Mouse (Mus musculus): Measurements from ENCODE around the gene Rab31. TPM values are rescaled to one million over a fixed set of nuclear protein-coding genes. Genes with fewer than 3 reads are reported as not detected.

Gene Rab31
- polyA plus RNA-seq, 1 experiment from 2014 or later: 28.3 TPM

DNA sequence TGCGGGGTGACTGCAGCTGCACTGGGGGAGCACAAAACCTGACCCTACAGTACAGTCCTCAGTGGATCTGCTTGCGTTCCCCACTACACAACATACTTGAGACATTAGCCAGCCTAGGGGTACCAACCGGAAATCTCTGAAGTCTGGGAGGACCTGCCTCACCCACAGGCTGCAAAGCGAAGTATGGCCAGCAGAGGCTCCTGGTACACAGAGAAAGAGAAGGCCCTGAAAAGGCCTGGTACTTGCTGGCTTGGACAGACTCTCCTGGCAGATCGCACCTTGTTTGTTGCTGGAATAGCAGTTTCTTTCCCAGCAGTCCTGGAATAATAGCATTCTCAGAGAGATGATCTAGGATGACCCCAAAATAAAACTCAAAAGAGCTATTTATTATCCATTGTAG lies 66.3 kb downstream of the Rab31 start:
- no peak for ATAC-seq (replicated peaks; ENCODE audit: extremely low read depth, insufficient read depth, low FRiP score)
- no peak overlapping the region for H3K4me3 ChIP-seq (ENCODE audit: low read length)
- peaks cover 17% of the 10 kb centered on the region for H3K4me1 ChIP-seq (ENCODE audit: control insufficient read depth, insufficient read depth, low read length)
- no peak overlapping the region for H3K4me2 ChIP-seq (ENCODE audit: low read depth, low read length)
- H3K9ac ChIP-seq (ENCODE audit: low read length): no peak overlapping the region
- no peaks in the 10 kb centered on the region for H3K27me3 ChIP-seq (ENCODE audit: control insufficient read depth, insufficient read depth, low read length)
- H3K27ac ChIP-seq (ENCODE audit: low read length): no peak overlapping the region
- 0 out of 2 replicates have a peak, but pooled peaks cover under 1% of the 10 kb centered on the region for H3K36me3 ChIP-seq (ENCODE audit: control insufficient read depth, insufficient read depth)
- no peaks in the 10 kb centered on the region for H3K9me3 ChIP-seq (replicated peaks; ENCODE audit: control insufficient read depth, low read length)
- WGBS: 67% methylated on average over 5 of the region's 5 CpGs

DNA sequence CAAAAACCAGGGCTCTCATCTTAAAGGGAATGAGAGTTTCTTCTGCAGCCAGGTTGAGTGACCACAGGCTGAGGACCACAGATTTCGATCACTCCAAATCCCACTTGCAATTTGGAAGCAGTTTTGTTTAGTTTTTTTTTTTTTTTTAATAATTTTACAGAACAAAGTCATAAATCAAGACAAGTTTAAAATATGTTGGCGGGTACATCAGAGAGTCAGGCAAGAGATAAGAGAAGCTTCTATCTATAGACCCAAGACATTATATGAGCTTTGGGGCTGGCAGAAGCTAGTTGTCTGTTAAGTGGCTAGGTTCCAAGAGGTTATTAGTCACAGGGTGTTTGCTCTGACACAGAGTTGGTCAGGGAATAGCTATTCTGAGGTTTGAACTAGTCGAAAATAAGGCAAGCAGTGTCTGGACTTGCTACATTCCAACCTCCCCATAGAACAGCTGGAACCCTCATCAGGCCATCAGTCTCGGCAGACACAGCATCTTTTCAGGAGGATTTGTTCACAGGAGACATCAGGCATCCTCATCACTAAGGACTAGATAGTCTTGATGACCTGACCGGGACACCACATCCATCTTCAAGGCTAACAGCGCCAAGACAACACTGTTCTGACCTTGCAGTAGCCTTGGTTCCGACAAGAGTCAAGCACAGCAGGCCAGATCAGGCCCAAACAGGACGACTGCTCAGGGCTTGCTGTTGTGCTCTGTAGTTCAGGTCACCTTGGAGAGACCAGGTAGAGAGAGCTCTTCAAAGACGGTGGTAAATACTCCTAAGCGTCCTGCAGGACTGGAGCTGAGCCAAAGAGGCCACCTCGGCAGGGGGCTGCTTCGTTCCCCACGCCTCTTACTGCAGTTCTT lies 68.8 kb downstream of the Rab31 start:
- Histone ChIP-seq H3K36me3 (ENCODE audit: control insufficient read depth, insufficient read depth) (no peaks in the 10 kb centered on the region), H3K27ac (ENCODE audit: low read length) (no peak overlapping the region), H3K4me1 (ENCODE audit: control insufficient read depth, insufficient read depth, low read length) (peaks cover 17% of the 10 kb centered on the region), H3K4me3 (ENCODE audit: low read length) (no peak overlapping the region), H3K9me3 (replicated peaks; ENCODE audit: control insufficient read depth, low read length) (no peaks in the 10 kb centered on the region), H3K27me3 (ENCODE audit: control insufficient read depth, insufficient read depth, low read length) (no peaks in the 10 kb centered on the region), H3K4me2 (ENCODE audit: low read depth, low read length) (no peak overlapping the region), H3K9ac (ENCODE audit: low read length) (no peak overlapping the region)
- ATAC-seq (replicated peaks; ENCODE audit: extremely low read depth, insufficient read depth, low FRiP score): no peak
- 60% methylated on average over 13 of the region's 13 CpGs for WGBS

DNA sequence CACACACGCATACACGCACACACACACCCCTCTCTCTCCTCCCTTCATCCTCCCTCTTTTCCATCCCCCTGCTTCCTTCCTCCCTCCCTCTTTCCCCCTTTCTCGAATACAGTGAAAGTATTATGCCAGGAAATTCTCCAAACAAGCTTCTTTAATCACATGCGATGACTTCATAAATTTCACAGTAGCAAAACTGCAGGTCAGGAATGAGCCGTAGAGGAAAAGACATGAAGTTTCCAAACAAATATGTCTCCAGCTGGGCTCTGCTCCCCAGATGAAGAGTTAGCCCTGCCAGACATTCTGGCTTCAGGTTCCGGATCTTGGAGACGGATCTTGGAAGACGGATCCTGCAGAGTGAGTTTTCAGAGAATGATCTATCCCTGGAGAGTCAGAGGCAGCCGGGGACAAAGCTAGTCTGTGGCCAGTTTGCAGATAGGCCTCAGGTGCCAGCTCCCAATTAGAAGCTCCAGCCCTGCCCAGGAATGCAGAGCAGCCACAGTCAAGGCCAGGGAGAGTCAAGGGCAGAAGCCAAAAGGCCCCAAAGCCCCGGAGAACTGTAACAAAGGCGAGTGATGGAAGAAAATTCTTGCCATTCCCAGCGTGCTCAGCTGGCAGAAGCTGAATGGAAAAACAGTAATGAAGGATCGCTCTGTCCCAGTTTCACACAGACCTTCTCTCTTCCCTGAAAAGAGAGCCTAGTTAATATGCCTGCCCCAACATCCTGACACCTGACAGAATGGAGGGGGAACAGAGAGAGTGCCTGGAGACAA lies 70.6 kb downstream of the Rab31 start:
- peak; percentile 64 for ATAC-seq (replicated peaks; ENCODE audit: extremely low read depth, insufficient read depth, low FRiP score)
- 37% methylated on average over 13 of the region's 13 CpGs for WGBS
- Histone ChIP-seq H3K27ac (ENCODE audit: low read length) (peak overlapping the region; percentile 88), H3K9me3 (replicated peaks; ENCODE audit: control insufficient read depth, low read length) (no peaks in the 10 kb centered on the region), H3K36me3 (ENCODE audit: control insufficient read depth, insufficient read depth) (no peaks in the 10 kb centered on the region), H3K4me2 (ENCODE audit: low read depth, low read length) (peak overlapping the region; percentile 30; the same call in 1 of the 2 replicates), H3K4me1 (ENCODE audit: control insufficient read depth, insufficient read depth, low read length) (peaks cover 17% of the 10 kb centered on the region), H3K9ac (ENCODE audit: low read length) (peak overlapping the region; percentile 41), H3K27me3 (ENCODE audit: control insufficient read depth, insufficient read depth, low read length) (no peaks in the 10 kb centered on the region), H3K4me3 (ENCODE audit: low read length) (no peak overlapping the region)

DNA sequence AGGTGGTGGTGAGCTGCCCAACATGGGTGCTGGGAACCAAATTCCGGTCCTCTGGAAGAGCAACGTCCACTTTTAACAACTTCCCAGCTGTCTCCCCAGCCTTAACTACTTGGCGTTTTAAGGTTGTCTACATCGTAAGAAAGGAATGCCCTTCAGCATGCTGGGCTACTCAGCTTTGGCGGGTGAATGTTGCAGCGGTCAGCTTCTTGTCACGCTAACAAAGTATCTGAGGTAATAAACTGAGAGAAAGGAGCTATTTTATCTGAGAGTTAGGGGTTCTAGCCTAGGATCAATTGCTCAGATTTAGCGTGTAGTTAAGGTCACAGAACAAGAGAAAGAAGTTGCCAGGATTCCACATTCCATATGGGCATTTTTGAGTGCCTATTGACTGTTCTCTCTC lies 71.2 kb downstream of the Rab31 start:
- no peak overlapping the region for H3K4me3 ChIP-seq (ENCODE audit: low read length)
- no peaks in the 10 kb centered on the region for H3K36me3 ChIP-seq (ENCODE audit: control insufficient read depth, insufficient read depth)
- no peak for ATAC-seq (replicated peaks; ENCODE audit: extremely low read depth, insufficient read depth, low FRiP score)
- H3K9ac ChIP-seq (ENCODE audit: low read length): no peak overlapping the region
- H3K9me3 ChIP-seq (replicated peaks; ENCODE audit: control insufficient read depth, low read length): no peaks in the 10 kb centered on the region
- WGBS: 65% methylated on average over 8 of the region's 8 CpGs
- no peaks in the 10 kb centered on the region for H3K27me3 ChIP-seq (ENCODE audit: control insufficient read depth, insufficient read depth, low read length)
- H3K4me2 ChIP-seq (ENCODE audit: low read depth, low read length): no peak overlapping the region
- H3K4me1 ChIP-seq (ENCODE audit: control insufficient read depth, insufficient read depth, low read length): peaks cover 17% of the 10 kb centered on the region
- peak overlapping the region; percentile 88 for H3K27ac ChIP-seq (ENCODE audit: low read length)

DNA sequence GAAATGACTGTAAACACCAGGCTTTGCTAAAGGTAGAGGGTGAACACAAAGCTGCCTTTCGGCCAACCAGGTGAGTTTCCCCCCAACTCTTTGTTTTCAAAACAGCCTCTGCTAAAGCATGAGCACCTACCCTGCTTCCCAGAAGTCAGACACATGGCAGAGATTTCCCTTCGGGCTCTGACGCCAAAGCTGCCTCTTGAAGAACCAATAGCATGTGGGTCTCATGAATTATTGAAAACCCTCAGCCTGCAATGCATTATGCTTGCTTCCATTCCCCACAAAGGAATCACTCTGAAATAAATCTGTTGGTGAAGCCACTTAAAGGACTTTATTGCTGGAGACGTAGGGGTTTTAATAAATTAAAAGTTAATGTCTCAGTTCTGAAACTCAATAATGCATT lies 72.5 kb downstream of the Rab31 start:
- ATAC-seq (replicated peaks; ENCODE audit: extremely low read depth, insufficient read depth, low FRiP score): no peak
- 82% methylated on average over 4 of the region's 4 CpGs for WGBS
- no peak overlapping the region for H3K4me3 ChIP-seq (ENCODE audit: low read length)
- H3K36me3 ChIP-seq (ENCODE audit: control insufficient read depth, insufficient read depth): no peaks in the 10 kb centered on the region
- no peaks in the 10 kb centered on the region for H3K9me3 ChIP-seq (replicated peaks; ENCODE audit: control insufficient read depth, low read length)
- H3K4me1 ChIP-seq (ENCODE audit: control insufficient read depth, insufficient read depth, low read length): peaks cover 17% of the 10 kb centered on the region
- no peak overlapping the region for H3K4me2 ChIP-seq (ENCODE audit: low read depth, low read length)
- H3K27me3 ChIP-seq (ENCODE audit: control insufficient read depth, insufficient read depth, low read length): no peaks in the 10 kb centered on the region
- H3K9ac ChIP-seq (ENCODE audit: low read length): no peak overlapping the region
- H3K27ac ChIP-seq (ENCODE audit: low read length): no peak overlapping the region

DNA sequence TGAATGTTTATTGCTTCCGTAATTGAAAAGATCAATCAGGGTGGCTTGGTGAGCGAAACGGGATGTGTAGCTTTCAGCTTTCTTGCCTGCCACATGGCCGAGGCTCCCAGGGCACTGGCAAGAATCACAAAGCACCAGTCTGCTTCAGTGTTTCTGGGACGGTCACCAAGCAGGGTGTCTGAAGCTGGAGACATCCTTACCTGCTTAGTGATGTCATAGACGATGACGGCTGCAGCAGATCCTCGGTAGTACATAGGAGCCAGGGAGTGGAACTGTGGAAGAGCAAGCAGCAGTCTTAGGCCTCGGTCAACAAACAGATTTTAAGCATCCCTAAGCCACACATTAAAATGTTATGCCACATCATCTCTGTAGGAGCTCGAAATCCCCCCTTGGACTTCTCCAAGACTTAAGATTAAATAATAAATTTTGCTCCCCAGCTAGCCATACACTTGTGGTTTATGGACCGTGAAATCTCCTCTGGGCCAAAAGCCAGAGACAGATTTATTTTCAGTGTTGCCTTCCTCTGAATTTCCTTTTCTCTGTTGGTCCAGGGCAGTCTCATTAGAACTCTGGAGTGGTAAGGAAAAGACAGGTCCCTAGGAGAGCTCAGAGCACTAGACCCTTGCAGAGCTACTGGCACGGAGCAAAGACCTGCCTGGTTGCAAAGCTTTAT lies 74.6 kb downstream of the Rab31 start:
- H3K4me3 ChIP-seq (ENCODE audit: low read length): no peak overlapping the region
- H3K4me1 ChIP-seq (ENCODE audit: control insufficient read depth, insufficient read depth, low read length): peaks cover 13% of the 10 kb centered on the region
- WGBS: 87% methylated on average over 12 of the region's 12 CpGs
- no peak overlapping the region for H3K27ac ChIP-seq (ENCODE audit: low read length)
- no peaks in the 10 kb centered on the region for H3K27me3 ChIP-seq (ENCODE audit: control insufficient read depth, insufficient read depth, low read length)
- no peak overlapping the region for H3K9ac ChIP-seq (ENCODE audit: low read length)
- ATAC-seq (replicated peaks; ENCODE audit: extremely low read depth, insufficient read depth, low FRiP score): no peak
- H3K36me3 ChIP-seq (ENCODE audit: control insufficient read depth, insufficient read depth): no peaks in the 10 kb centered on the region
- no peak overlapping the region for H3K4me2 ChIP-seq (ENCODE audit: low read depth, low read length)
- no peaks in the 10 kb centered on the region for H3K9me3 ChIP-seq (replicated peaks; ENCODE audit: control insufficient read depth, low read length)

GRCm38 (mm10) chr17:65696939-65697338 lies 75.6 kb downstream of the Rab31 start:
- no peak overlapping the region for H3K9ac ChIP-seq (ENCODE audit: low read length)
- H3K9me3 ChIP-seq (replicated peaks; ENCODE audit: control insufficient read depth, low read length): no peaks in the 10 kb centered on the region
- H3K36me3 ChIP-seq (ENCODE audit: control insufficient read depth, insufficient read depth): no peaks in the 10 kb centered on the region
- peaks cover 7% of the 10 kb centered on the region for H3K4me1 ChIP-seq (ENCODE audit: control insufficient read depth, insufficient read depth, low read length)
- H3K27me3 ChIP-seq (ENCODE audit: control insufficient read depth, insufficient read depth, low read length): no peaks in the 10 kb centered on the region
- ATAC-seq (replicated peaks; ENCODE audit: extremely low read depth, insufficient read depth, low FRiP score): no peak
- 94% methylated on average over 13 of the region's 13 CpGs for WGBS
- no peak overlapping the region for H3K27ac ChIP-seq (ENCODE audit: low read length)
- H3K4me3 ChIP-seq (ENCODE audit: low read length): no peak overlapping the region
- no peak overlapping the region for H3K4me2 ChIP-seq (ENCODE audit: low read depth, low read length)

GRCm38 (mm10) chr17:65692276-65692675 lies 80.3 kb downstream of the Rab31 start:
- no peak overlapping the region for H3K27ac ChIP-seq (ENCODE audit: low read length)
- no peak for ATAC-seq (replicated peaks; ENCODE audit: extremely low read depth, insufficient read depth, low FRiP score)
- no peaks in the 10 kb centered on the region for H3K9me3 ChIP-seq (replicated peaks; ENCODE audit: control insufficient read depth, low read length)
- H3K4me3 ChIP-seq (ENCODE audit: low read length): no peak overlapping the region
- H3K36me3 ChIP-seq (ENCODE audit: control insufficient read depth, insufficient read depth): peaks cover 10% of the 10 kb centered on the region
- no peaks in the 10 kb centered on the region for H3K27me3 ChIP-seq (ENCODE audit: control insufficient read depth, insufficient read depth, low read length)
- 77% methylated on average over 4 of the region's 4 CpGs for WGBS
- H3K9ac ChIP-seq (ENCODE audit: low read length): no peak overlapping the region
- no peaks in the 10 kb centered on the region for H3K4me1 ChIP-seq (ENCODE audit: control insufficient read depth, insufficient read depth, low read length)
- H3K4me2 ChIP-seq (ENCODE audit: low read depth, low read length): no peak overlapping the region

Data from heart, embryonic 16.5 days (tissue).